Mouse (Mus musculus) CD4-positive, CD25-positive, alpha-beta regulatory T cell, adult 4 months (primary cell): ENCODE data around the gene Eps15l1. TPM values are rescaled to one million over a fixed set of nuclear protein-coding genes. Genes with fewer than 3 reads are reported as not detected.

ENCODE experiments used
- polyA plus RNA-seq, 2 experiments: library from polyadenylated mRNA; unstranded; fragments of 100-300 nt; shearing (Covaris generic); gene quantifications; one replicate each; pipeline ENCODE4 v1.2.1; 2017

Eps15l1 gene
- polyA plus RNA-seq, 2 experiments from 2014 or later: 55.3 to 76.0 TPM

Other genes starting within 250 kb of the Eps15l1 start
- gene Hsh2d, start 231.8 kb downstream of the Eps15l1 start, polyA plus RNA-seq: 10 to 100 TPM; 32.1 to 38.1 TPM
- under 1 TPM in 1 of 2 experiments, not detected in 1; 0.46 TPM for gene Cib3, start 208.6 kb downstream of the Eps15l1 start, polyA plus RNA-seq
- gene Gm11034, start 207.8 kb downstream of the Eps15l1 start, polyA plus RNA-seq: not detected
- 100 to 1,000 TPM; 102 to 130 TPM for gene Fam32a, start 201.7 kb downstream of the Eps15l1 start, polyA plus RNA-seq
- 100 to 1,000 TPM; 128 to 173 TPM for gene Ap1m1, start 181.4 kb downstream of the Eps15l1 start, polyA plus RNA-seq
- gene Gm10282, start 116.2 kb downstream of the Eps15l1 start, polyA plus RNA-seq: 10 to 100 TPM in 1 of 2 experiments, 1 to 10 TPM in 1; 7.1 to 12.4 TPM
- 10 to 100 TPM; 17.1 to 31.0 TPM for gene Klf2, start 102.4 kb downstream of the Eps15l1 start, polyA plus RNA-seq
- gene Calr3, start 22.4 kb upstream of the Eps15l1 start, polyA plus RNA-seq: under 1 TPM; 0.86 to 0.94 TPM
- 10 to 100 TPM in 1 of 2 experiments, 1 to 10 TPM in 1; 8.3 to 13.4 TPM for gene 1700030K09Rik, start 22.4 kb upstream of the Eps15l1 start, polyA plus RNA-seq
- 100 to 1,000 TPM in 1 of 2 experiments, 10 to 100 TPM in 1; 42.3 to 112 TPM for gene Cherp, start 53.8 kb upstream of the Eps15l1 start, polyA plus RNA-seq
- 1 to 10 TPM; 6.9 to 8.8 TPM for gene Slc35e1, start 71.2 kb upstream of the Eps15l1 start, polyA plus RNA-seq
- gene Med26, start 126.8 kb upstream of the Eps15l1 start, polyA plus RNA-seq: 1 to 10 TPM; 3.6 to 6.5 TPM
- 10 to 100 TPM; 81.0 to 98.1 TPM for gene Smim7, start 149.6 kb upstream of the Eps15l1 start, polyA plus RNA-seq
- gene Tmem38a, start 150.6 kb upstream of the Eps15l1 start, polyA plus RNA-seq: 1 to 10 TPM; 1.0 TPM
- gene Nwd1, start 225.3 kb upstream of the Eps15l1 start, polyA plus RNA-seq: under 1 TPM in 1 of 2 experiments, not detected in 1; 0.14 TPM